Mouse (Mus musculus): ENCODE data around the gene Frs3. TPM values are rescaled to one million over a fixed set of nuclear protein-coding genes. Genes with fewer than 3 reads are reported as not detected.

The Frs3 gene
- total RNA-seq, 2 experiments from 2014 or later: 19.8 to 27.7 TPM

GRCm38 (mm10) chr17:47689894-47690293 is 1.1 kb downstream of the Frs3 start:
- DNase-seq (ENCODE audit: extremely low spot score in 1 of 2, low spot score in 1 of 2): no peak

- no peak for DNase-seq (ENCODE audit: extremely low spot score in 1 of 2, low spot score in 1 of 2)
These were observed 2.8 kb downstream of the Frs3 start for GRCm38 (mm10) chr17:47691650-47692049.

GRCm38 (mm10) chr17:47693671-47694441 is 5.0 kb downstream of the Frs3 start:
- DNase-seq (ENCODE audit: extremely low spot score in 1 of 2, low spot score in 1 of 2): no peak

- DNase-seq (ENCODE audit: extremely low spot score in 1 of 2, low spot score in 1 of 2): no peak
These were observed 5.4 kb downstream of the Frs3 start, which contains the start of gene Gm21981 for GRCm38 (mm10) chr17:47694442-47694502. Gm21981 (minus strand) TSS chr17:47694455.

GRCm38 (mm10) chr17:47694503-47695336 is 5.9 kb downstream of the Frs3 start, which contains the start of gene Prickle4:
Prickle4 (minus strand) TSS chr17:47694736.
- DNase-seq (ENCODE audit: extremely low spot score in 1 of 2, low spot score in 1 of 2): peak; percentile 97

- peak; percentile 18 to 28 for DNase-seq (ENCODE audit: extremely low spot score in 1 of 2, low spot score in 1 of 2)
These were observed 6.5 kb downstream of the Frs3 start for GRCm38 (mm10) chr17:47695337-47695710.

- no peak for DNase-seq (ENCODE audit: extremely low spot score in 1 of 2, low spot score in 1 of 2)
These were observed 9.3 kb downstream of the Frs3 start for GRCm38 (mm10) chr17:47698156-47698555.

GRCm38 (mm10) chr17:47699055-47699454 is 10.2 kb downstream of the Frs3 start:
- DNase-seq (ENCODE audit: extremely low spot score in 1 of 2, low spot score in 1 of 2): no peak

- DNase-seq (ENCODE audit: extremely low spot score in 1 of 2, low spot score in 1 of 2): no peak
These were observed 13.0 kb downstream of the Frs3 start for GRCm38 (mm10) chr17:47701793-47702192.

GRCm38 (mm10) chr17:47702548-47703345 is 13.9 kb downstream of the Frs3 start:
- no peak for DNase-seq (ENCODE audit: extremely low spot score in 1 of 2, low spot score in 1 of 2)

GRCm38 (mm10) chr17:47703556-47703955 is 14.7 kb downstream of the Frs3 start:
- no peak for DNase-seq (ENCODE audit: extremely low spot score in 1 of 2, low spot score in 1 of 2)

GRCm38 (mm10) chr17:47704692-47705091 is 15.9 kb downstream of the Frs3 start:
- DNase-seq (ENCODE audit: extremely low spot score in 1 of 2, low spot score in 1 of 2): no peak

GRCm38 (mm10) chr17:47706196-47706595 is 17.4 kb downstream of the Frs3 start:
- no peak for DNase-seq (ENCODE audit: extremely low spot score in 1 of 2, low spot score in 1 of 2)

GRCm38 (mm10) chr17:47707961-47708360 is 19.1 kb downstream of the Frs3 start:
- no peak for DNase-seq (ENCODE audit: extremely low spot score in 1 of 2, low spot score in 1 of 2)

GRCm38 (mm10) chr17:47708972-47709371 is 20.1 kb downstream of the Frs3 start:
- no peak for DNase-seq (ENCODE audit: extremely low spot score in 1 of 2, low spot score in 1 of 2)

GRCm38 (mm10) chr17:47710036-47710435 is 21.2 kb downstream of the Frs3 start:
- DNase-seq (ENCODE audit: extremely low spot score in 1 of 2, low spot score in 1 of 2): no peak

GRCm38 (mm10) chr17:47711883-47712282 is 23.1 kb downstream of the Frs3 start:
- no peak for DNase-seq (ENCODE audit: extremely low spot score in 1 of 2, low spot score in 1 of 2)

- no peak for DNase-seq (ENCODE audit: extremely low spot score in 1 of 2, low spot score in 1 of 2)
These were observed 24.2 kb downstream of the Frs3 start for GRCm38 (mm10) chr17:47712889-47713571.

- no peak for DNase-seq (ENCODE audit: extremely low spot score in 1 of 2, low spot score in 1 of 2)
These were observed 26.2 kb downstream of the Frs3 start for GRCm38 (mm10) chr17:47715037-47715436.

GRCm38 (mm10) chr17:47721183-47721582 is 32.4 kb downstream of the Frs3 start:
- DNase-seq (ENCODE audit: extremely low spot score in 1 of 2, low spot score in 1 of 2): no peak

- DNase-seq (ENCODE audit: extremely low spot score in 1 of 2, low spot score in 1 of 2): no peak
These were observed 37.7 kb downstream of the Frs3 start, which contains the start of gene Pgc for GRCm38 (mm10) chr17:47726566-47726965. Pgc (plus strand) TSS chr17:47726842.

Measured in layer of hippocampus, postnatal 25 days (tissue).